Mouse (Mus musculus) embryonic stem cell, embryonic (primary cell): ENCODE results near the gene Tmem132d.
"Not testable (repeated sequence)": the region's sequence is repeated elsewhere in the genome, so short reads cannot be mapped to it uniquely, and the experiment has no call there.

ENCODE experiments used
- CTCF ChIA-PET, 4 experiments: fragments of 300-600 bp in 2 of 4; fragments of 350-600 bp in 2 of 4; sonication (Branson Sonifier 250); formaldehyde crosslinking; loops; one replicate each; lab custom pipeline; 2022; ENCODE audit warnings: inconsistent platforms in 2 of 4; lab: Charles Lee
- POLR2A ChIA-PET, 4 experiments: fragments of 300-600 bp in 2 of 4; fragments of 350-600 bp in 2 of 4; sonication (Branson Sonifier 250); formaldehyde crosslinking; loops; one replicate each; lab custom pipeline; 2022; ENCODE audit warnings: antibody characterized with exemption in 4 of 4, inconsistent platforms in 1 of 4; lab: Charles Lee

The Tmem132d gene

GRCm38 (mm10) chr5:128075456-128075855 lies 357.4 kb downstream of the Tmem132d start:
- ChIA-PET CTCF (interaction anchor here in 1 of 4 experiments (0.9 kb wide), 1 partner anchor 11 kb away, joined by 4 read pairs; no protein-coding TSS in a partner anchor), POLR2A (interaction anchor here in 1 of 4 experiments (0.7 kb wide), 1 partner anchor 218 kb away, joined by 4 read pairs; no protein-coding TSS in a partner anchor)

GRCm38 (mm10) chr5:128072616-128073015 lies 360.3 kb downstream of the Tmem132d start:
- ChIA-PET POLR2A (interaction anchor here in 3 of 4 experiments (0.6 to 1.1 kb wide), 7 partner anchors 14 to 578 kb away, joined by 3 to 5 read pairs (median 3); no protein-coding TSS in a partner anchor), CTCF (interaction anchor here in 2 of 4 experiments (0.7 kb wide), 3 partner anchors 564 to 1197 kb away, joined by 4 to 14 read pairs (median 7); no protein-coding TSS in a partner anchor)

GRCm38 (mm10) chr5:128041781-128042180 lies 391.1 kb downstream of the Tmem132d start:
- ChIA-PET CTCF (no interaction called here), POLR2A (interaction anchor here in 1 of 4 experiments (0.7 kb wide), 1 partner anchor 21 kb away, joined by 3 read pairs; no protein-coding TSS in a partner anchor)

GRCm38 (mm10) chr5:128040036-128040435 lies 392.8 kb downstream of the Tmem132d start:
- CTCF ChIA-PET: interaction anchor here in 1 of 4 experiments (0.6 kb wide), 1 partner anchor 63 kb away, joined by 4 read pairs; no protein-coding TSS in a partner anchor
- POLR2A ChIA-PET: interaction anchor here in 2 of 4 experiments (0.7 to 1.4 kb wide), 2 partner anchors 40 to 188 kb away, joined by 3 to 5 read pairs; no protein-coding TSS in a partner anchor

- CTCF ChIA-PET: interaction anchor here in 2 of 4 experiments (0.6 kb wide), 2 partner anchors 352 to 495 kb away, joined by 3 to 6 read pairs; no protein-coding TSS in a partner anchor
- POLR2A ChIA-PET: no interaction called here
Observed at GRCm38 (mm10) chr5:128027076-128027475, 405.8 kb downstream of the Tmem132d start.

- CTCF ChIA-PET: interaction anchor here in 1 of 4 experiments (0.7 kb wide), 1 partner anchor 215 kb away, joined by 3 read pairs; no protein-coding TSS in a partner anchor
- POLR2A ChIA-PET: interaction anchor here in 1 of 4 experiments (1.0 kb wide), 1 partner anchor 9 kb away, joined by 3 read pairs; no protein-coding TSS in a partner anchor
Observed at GRCm38 (mm10) chr5:128004666-128005065, 428.2 kb downstream of the Tmem132d start.

GRCm38 (mm10) chr5:127996526-127997245 lies 436.2 kb downstream of the Tmem132d start:
- CTCF ChIA-PET: interaction anchor here in 1 of 4 experiments (0.6 kb wide), 1 partner anchor 136 kb away, joined by 5 read pairs; no protein-coding TSS in a partner anchor
- POLR2A ChIA-PET: no interaction called here

- ChIA-PET CTCF (interaction anchor here in 1 of 4 experiments (0.6 kb wide), 1 partner anchor 439 kb away, joined by 3 read pairs; no protein-coding TSS in a partner anchor), POLR2A (interaction anchor here in 1 of 4 experiments (0.6 kb wide), 1 partner anchor 65 kb away, joined by 3 read pairs; no protein-coding TSS in a partner anchor)
Observed at GRCm38 (mm10) chr5:127993460-127993859, 439.4 kb downstream of the Tmem132d start.

GRCm38 (mm10) chr5:127990826-127991225 lies 442.1 kb downstream of the Tmem132d start:
- POLR2A ChIA-PET: no interaction called here
- CTCF ChIA-PET: no interaction called here

- CTCF ChIA-PET, POLR2A ChIA-PET: not testable (repeated sequence)
Observed at GRCm38 (mm10) chr5:127980003-127980358, 452.9 kb downstream of the Tmem132d start.

- ChIA-PET CTCF (interaction anchor here in 2 of 4 experiments (0.7 kb wide), 3 partner anchors 32 to 732 kb away, joined by 3 to 4 read pairs (median 3); no protein-coding TSS in a partner anchor), POLR2A (no interaction called here)
Observed at GRCm38 (mm10) chr5:127979329-127980002, 453.4 kb downstream of the Tmem132d start.

GRCm38 (mm10) chr5:127976661-127977060 lies 456.2 kb downstream of the Tmem132d start:
- CTCF ChIA-PET: interaction anchor here in 1 of 4 experiments (1.0 kb wide), 1 partner anchor 460 kb away, joined by 3 read pairs; no protein-coding TSS in a partner anchor
- POLR2A ChIA-PET: no interaction called here

- POLR2A ChIA-PET: no interaction called here
- CTCF ChIA-PET: interaction anchor here in 2 of 4 experiments (0.7 to 1.2 kb wide), 4 partner anchors 18 to 545 kb away, joined by 3 read pairs; no protein-coding TSS in a partner anchor
Observed at GRCm38 (mm10) chr5:127965700-127966099, 467.2 kb downstream of the Tmem132d start.

- POLR2A ChIA-PET: no interaction called here
- CTCF ChIA-PET: no interaction called here
Observed at GRCm38 (mm10) chr5:127962656-127963055, 470.2 kb downstream of the Tmem132d start.

GRCm38 (mm10) chr5:127956511-127957097 lies 476.3 kb downstream of the Tmem132d start:
- CTCF ChIA-PET: interaction anchor here in 1 of 4 experiments (0.6 kb wide), 1 partner anchor 580 kb away, joined by 3 read pairs; no protein-coding TSS in a partner anchor
- POLR2A ChIA-PET: interaction anchor here in 2 of 4 experiments (0.6 to 0.7 kb wide), 2 partner anchors 249 to 488 kb away, joined by 3 to 4 read pairs; no protein-coding TSS in a partner anchor

GRCm38 (mm10) chr5:127954231-127954790 lies 478.6 kb downstream of the Tmem132d start:
- POLR2A ChIA-PET: interaction anchor here in 1 of 4 experiments (0.5 kb wide), 1 partner anchor 61 kb away, joined by 5 read pairs; no protein-coding TSS in a partner anchor
- CTCF ChIA-PET: interaction anchor here in 1 of 4 experiments (0.5 kb wide), 1 partner anchor 138 kb away, joined by 3 read pairs; no protein-coding TSS in a partner anchor

GRCm38 (mm10) chr5:127952800-127953199 lies 480.1 kb downstream of the Tmem132d start:
- ChIA-PET POLR2A (interaction anchor here in 1 of 4 experiments (0.8 kb wide), 1 partner anchor 16 kb away, joined by 5 read pairs; no protein-coding TSS in a partner anchor), CTCF (interaction anchor here in 2 of 4 experiments (0.9 to 1.1 kb wide), 2 partner anchors 17 to 702 kb away, joined by 3 to 11 read pairs; no protein-coding TSS in a partner anchor)
